Mouse (Mus musculus): ENCODE measurements around the gene Disc1. TPM values are rescaled to one million over a fixed set of nuclear protein-coding genes. Genes with fewer than 3 reads are reported as not detected.

Disc1 gene
- polyA plus RNA-seq, 1 experiment, result 0.28 TPM

DNA sequence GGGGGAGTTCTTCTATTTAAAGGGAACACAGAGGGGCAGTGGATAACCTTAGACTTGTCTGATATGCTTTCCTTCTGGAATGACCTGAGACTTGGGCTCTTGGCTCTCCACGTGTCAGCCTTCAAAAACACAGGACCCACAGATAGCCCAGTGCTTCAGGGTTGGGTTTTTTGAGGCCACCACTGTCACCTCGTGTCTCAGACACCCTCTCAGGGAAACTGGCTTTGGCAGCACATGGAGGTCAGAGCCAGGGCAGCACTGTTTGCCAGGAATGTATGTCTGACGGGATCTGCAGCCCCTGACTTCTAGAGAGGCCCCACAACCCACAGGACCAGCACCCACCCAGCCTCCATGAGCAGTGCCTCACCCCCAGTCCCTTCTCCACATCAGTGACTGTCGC, 120.9 kb downstream of the Disc1 start:
- Histone ChIP-seq H3K27me3 (ENCODE audit: control insufficient read depth, insufficient read depth, low read length) (no peaks in the 10 kb centered on the region), H3K36me3 (ENCODE audit: control insufficient read depth, insufficient read depth, low read length) (no peaks in the 10 kb centered on the region), H3K4me3 (ENCODE audit: low read depth, low read length) (no peak overlapping the region), H3K27ac (ENCODE audit: insufficient read depth, low read depth, low read length) (no peak overlapping the region), H3K4me1 (ENCODE audit: control insufficient read depth, insufficient read depth, insufficient read length, low read length) (no peaks in the 10 kb centered on the region)
- TF ChIP-seq CTCF (IDR thresholded peaks at IDR 0.05; ENCODE audit: extremely low read depth, insufficient read length, insufficient replicate concordance, low read depth, low read length) (no peak), POLR2A (IDR thresholded peaks at IDR 0.05; ENCODE audit: low read depth, low read length) (no peak)
- WGBS, result 54% methylated on average over 4 of the region's 4 CpGs

DNA sequence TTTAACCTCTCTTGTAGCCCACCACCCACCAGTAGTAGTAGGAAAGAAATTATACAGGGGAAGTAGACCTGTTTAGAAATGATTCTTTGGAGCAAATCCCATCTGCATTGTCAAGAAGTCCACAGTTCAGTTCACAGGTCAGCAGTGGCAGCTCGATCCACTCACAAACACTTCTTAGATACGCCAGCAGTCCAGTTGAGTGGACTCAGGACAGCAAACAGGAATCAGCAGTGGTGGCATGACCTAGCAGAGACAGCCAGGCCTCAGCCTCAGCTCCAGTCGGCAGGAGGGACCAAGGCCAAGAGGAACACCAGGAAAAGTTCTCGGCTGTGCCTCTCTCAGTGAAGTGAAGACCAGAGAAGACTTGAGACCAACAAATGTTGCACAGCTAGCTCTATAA, 121.7 kb downstream of the Disc1 start:
- Histone ChIP-seq H3K27ac (ENCODE audit: insufficient read depth, low read depth, low read length) (no peak overlapping the region), H3K36me3 (ENCODE audit: control insufficient read depth, insufficient read depth, low read length) (no peaks in the 10 kb centered on the region), H3K27me3 (ENCODE audit: control insufficient read depth, insufficient read depth, low read length) (no peaks in the 10 kb centered on the region), H3K4me3 (ENCODE audit: low read depth, low read length) (no peak overlapping the region), H3K4me1 (ENCODE audit: control insufficient read depth, insufficient read depth, insufficient read length, low read length) (no peaks in the 10 kb centered on the region)
- WGBS, result 84% methylated on average over 4 of the region's 4 CpGs
- TF ChIP-seq CTCF (IDR thresholded peaks at IDR 0.05; ENCODE audit: extremely low read depth, insufficient read length, insufficient replicate concordance, low read depth, low read length) (no peak), POLR2A (IDR thresholded peaks at IDR 0.05; ENCODE audit: low read depth, low read length) (no peak)

DNA sequence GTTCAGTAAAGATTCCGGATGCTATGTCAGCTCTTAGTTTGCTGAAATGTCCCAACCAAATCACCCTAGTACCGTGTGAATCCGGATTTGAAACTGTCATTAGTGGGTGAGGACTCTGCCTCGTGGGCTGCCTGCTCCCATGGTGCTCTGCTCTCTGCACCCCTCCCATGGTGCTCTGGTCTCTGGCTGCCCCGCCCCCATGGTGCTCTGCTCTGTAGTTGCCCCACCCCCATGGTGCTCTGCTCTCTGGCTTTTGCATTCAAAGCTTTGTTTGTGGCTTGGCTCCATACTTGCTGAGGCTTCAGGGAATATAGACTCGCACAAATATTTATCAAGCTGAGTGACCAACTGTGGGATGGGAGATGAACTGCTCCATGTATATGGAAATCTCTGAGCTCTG, 123.1 kb downstream of the Disc1 start:
- Histone ChIP-seq H3K27me3 (ENCODE audit: control insufficient read depth, insufficient read depth, low read length) (no peaks in the 10 kb centered on the region), H3K4me1 (ENCODE audit: control insufficient read depth, insufficient read depth, insufficient read length, low read length) (no peaks in the 10 kb centered on the region), H3K36me3 (ENCODE audit: control insufficient read depth, insufficient read depth, low read length) (no peaks in the 10 kb centered on the region), H3K27ac (ENCODE audit: insufficient read depth, low read depth, low read length) (no peak overlapping the region), H3K4me3 (ENCODE audit: low read depth, low read length) (no peak overlapping the region)
- TF ChIP-seq POLR2A (IDR thresholded peaks at IDR 0.05; ENCODE audit: low read depth, low read length) (no peak), CTCF (IDR thresholded peaks at IDR 0.05; ENCODE audit: extremely low read depth, insufficient read length, insufficient replicate concordance, low read depth, low read length) (no peak)
- WGBS, result 65% methylated on average over 6 of the region's 6 CpGs

DNA sequence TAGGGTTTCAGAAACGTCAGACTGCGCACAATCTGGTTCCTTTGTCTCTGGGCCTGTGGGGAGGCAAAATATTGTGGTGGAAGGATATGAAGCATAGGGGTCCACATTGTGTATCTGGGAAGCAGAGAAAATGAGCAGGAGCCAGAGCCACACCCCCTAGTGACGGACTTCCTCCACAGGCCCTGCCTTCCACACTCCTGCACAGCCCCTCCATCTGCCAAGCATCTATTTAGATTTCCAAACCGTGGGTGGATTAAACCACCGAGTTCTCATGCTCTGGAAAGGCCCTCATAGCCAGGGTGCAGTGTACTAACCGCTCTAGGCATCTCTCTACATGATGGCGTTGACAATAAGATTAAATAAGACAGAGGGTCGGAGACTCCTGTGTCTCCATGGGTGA, 124.0 kb downstream of the Disc1 start:
- no peak for TF ChIP-seq CTCF (IDR thresholded peaks at IDR 0.05; ENCODE audit: extremely low read depth, insufficient read length, insufficient replicate concordance, low read depth, low read length)
- no peak for TF ChIP-seq POLR2A (IDR thresholded peaks at IDR 0.05; ENCODE audit: low read depth, low read length)
- H3K27ac ChIP-seq (ENCODE audit: insufficient read depth, low read depth, low read length), result no peak overlapping the region
- no peaks in the 10 kb centered on the region for H3K36me3 ChIP-seq (ENCODE audit: control insufficient read depth, insufficient read depth, low read length)
- no peaks in the 10 kb centered on the region for H3K27me3 ChIP-seq (ENCODE audit: control insufficient read depth, insufficient read depth, low read length)
- no peaks in the 10 kb centered on the region for H3K4me1 ChIP-seq (ENCODE audit: control insufficient read depth, insufficient read depth, insufficient read length, low read length)
- no peak overlapping the region for H3K4me3 ChIP-seq (ENCODE audit: low read depth, low read length)
- WGBS, result 75% methylated on average over 8 of the region's 8 CpGs

DNA sequence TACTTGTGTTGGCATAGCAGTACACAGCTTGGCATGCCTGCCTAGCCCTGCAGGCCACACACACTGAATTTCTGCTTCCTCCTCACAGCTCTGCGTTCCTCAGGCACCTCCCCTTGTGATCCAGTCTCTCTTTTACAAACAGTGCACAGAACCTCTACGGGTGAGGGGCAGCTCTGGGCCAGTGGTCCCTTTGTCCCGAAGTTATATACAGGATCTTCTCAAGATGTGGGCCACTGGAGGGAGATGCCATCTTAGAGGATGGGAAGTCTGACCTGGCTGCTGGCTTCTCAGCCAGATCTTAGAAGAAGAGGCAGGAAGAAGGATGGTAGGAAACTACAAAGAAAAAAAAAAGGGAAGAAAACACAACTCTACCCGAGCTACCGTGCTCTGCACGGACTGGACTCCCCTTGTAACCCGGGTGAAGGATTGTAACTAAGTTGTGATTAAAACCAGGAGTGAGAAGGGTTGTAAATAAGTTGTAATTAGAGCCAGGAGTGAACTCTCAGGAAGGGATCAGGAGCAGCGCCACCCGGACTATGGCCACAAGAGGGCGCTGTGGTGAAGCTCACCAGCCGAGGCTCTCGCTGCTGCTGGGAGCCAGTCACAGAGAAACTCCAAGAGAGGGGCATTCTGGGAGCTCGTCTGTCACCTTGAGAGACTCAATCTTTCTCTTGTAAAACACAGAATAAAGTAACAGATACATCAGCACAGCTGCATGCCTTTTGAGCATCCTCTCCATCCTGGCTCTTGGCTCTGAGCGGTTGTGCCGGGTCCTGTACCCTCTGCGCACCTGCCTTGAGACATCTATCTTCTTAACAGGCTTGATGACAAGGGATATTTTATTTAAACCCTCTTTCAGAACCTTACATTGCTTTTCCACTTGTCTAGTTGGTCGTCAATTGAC, 129.8 kb downstream of the Disc1 start:
- 22% methylated on average over 17 of the region's 17 CpGs for WGBS
- Histone ChIP-seq H3K36me3 (ENCODE audit: control insufficient read depth, insufficient read depth, low read length) (no peaks in the 10 kb centered on the region), H3K27me3 (ENCODE audit: control insufficient read depth, insufficient read depth, low read length) (no peaks in the 10 kb centered on the region), H3K27ac (ENCODE audit: insufficient read depth, low read depth, low read length) (no peak overlapping the region), H3K4me3 (ENCODE audit: low read depth, low read length) (no peak overlapping the region), H3K4me1 (ENCODE audit: control insufficient read depth, insufficient read depth, insufficient read length, low read length) (no peaks in the 10 kb centered on the region)
- TF ChIP-seq CTCF (IDR thresholded peaks at IDR 0.05; ENCODE audit: extremely low read depth, insufficient read length, insufficient replicate concordance, low read depth, low read length) (peak; percentile 96), POLR2A (IDR thresholded peaks at IDR 0.05; ENCODE audit: low read depth, low read length) (no peak)

DNA sequence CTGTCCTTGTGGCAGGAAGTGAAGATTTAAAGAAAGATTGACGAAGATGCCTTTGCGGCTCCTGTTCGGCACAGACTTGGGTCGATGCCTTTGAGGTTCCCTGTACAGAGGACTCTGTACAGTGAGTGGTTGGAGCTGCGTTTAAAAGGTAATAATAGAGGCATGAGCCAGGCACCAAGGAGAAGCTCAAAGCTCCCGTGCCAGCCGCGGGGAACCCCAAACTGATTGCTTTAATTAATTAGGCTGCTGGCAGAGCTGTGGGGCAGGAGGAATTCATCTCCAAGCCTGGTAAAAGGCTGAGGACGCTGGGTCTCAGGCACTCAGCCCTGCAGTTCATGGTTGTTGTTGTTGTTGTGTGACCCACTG, 130.4 kb downstream of the Disc1 start:
- Histone ChIP-seq H3K27me3 (ENCODE audit: control insufficient read depth, insufficient read depth, low read length) (no peaks in the 10 kb centered on the region), H3K4me1 (ENCODE audit: control insufficient read depth, insufficient read depth, insufficient read length, low read length) (no peaks in the 10 kb centered on the region), H3K27ac (ENCODE audit: insufficient read depth, low read depth, low read length) (no peak overlapping the region), H3K36me3 (ENCODE audit: control insufficient read depth, insufficient read depth, low read length) (no peaks in the 10 kb centered on the region), H3K4me3 (ENCODE audit: low read depth, low read length) (no peak overlapping the region)
- TF ChIP-seq CTCF (IDR thresholded peaks at IDR 0.05; ENCODE audit: extremely low read depth, insufficient read length, insufficient replicate concordance, low read depth, low read length), result no peak
- TF ChIP-seq POLR2A (IDR thresholded peaks at IDR 0.05; ENCODE audit: low read depth, low read length), result no peak
- 69% methylated on average over 9 of the region's 9 CpGs for WGBS

DNA sequence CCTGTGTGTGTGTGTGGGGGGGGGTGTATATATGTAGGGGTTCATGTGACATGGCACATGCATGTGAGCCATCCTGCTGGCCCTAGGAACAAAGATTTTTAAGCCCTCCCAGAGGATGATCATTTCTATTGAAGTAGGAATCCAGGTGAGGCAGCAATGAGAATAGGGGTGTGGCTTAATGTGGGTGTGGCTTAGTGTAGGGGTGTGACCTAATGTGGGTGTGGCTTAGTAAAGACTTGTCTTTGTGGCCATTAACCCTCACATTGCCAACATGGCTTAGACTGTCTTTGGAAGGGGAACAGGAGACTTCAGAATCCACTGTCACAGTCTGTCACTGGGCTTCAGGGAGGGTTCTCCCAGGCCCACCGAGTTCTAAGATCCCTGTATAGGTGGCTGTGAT, 130.9 kb downstream of the Disc1 start:
- no peaks in the 10 kb centered on the region for H3K4me1 ChIP-seq (ENCODE audit: control insufficient read depth, insufficient read depth, insufficient read length, low read length)
- no peak overlapping the region for H3K4me3 ChIP-seq (ENCODE audit: low read depth, low read length)
- TF ChIP-seq CTCF (IDR thresholded peaks at IDR 0.05; ENCODE audit: extremely low read depth, insufficient read length, insufficient replicate concordance, low read depth, low read length) (no peak), POLR2A (IDR thresholded peaks at IDR 0.05; ENCODE audit: low read depth, low read length) (no peak)
- no peaks in the 10 kb centered on the region for H3K36me3 ChIP-seq (ENCODE audit: control insufficient read depth, insufficient read depth, low read length)
- no peak overlapping the region for H3K27ac ChIP-seq (ENCODE audit: insufficient read depth, low read depth, low read length)
- 63% methylated on average over 1 of the region's 1 CpGs for WGBS
- no peaks in the 10 kb centered on the region for H3K27me3 ChIP-seq (ENCODE audit: control insufficient read depth, insufficient read depth, low read length)

Data from small intestine, adult 2 months (tissue).